Mouse (Mus musculus): ENCODE measurements at regions not wholly inside any gene's neighbourhood (a gene's known extent, or its start where the extent isn't known, plus 50 kb on each side); places are given as distances from the start of the nearest gene placed in this dataset.

DNA sequence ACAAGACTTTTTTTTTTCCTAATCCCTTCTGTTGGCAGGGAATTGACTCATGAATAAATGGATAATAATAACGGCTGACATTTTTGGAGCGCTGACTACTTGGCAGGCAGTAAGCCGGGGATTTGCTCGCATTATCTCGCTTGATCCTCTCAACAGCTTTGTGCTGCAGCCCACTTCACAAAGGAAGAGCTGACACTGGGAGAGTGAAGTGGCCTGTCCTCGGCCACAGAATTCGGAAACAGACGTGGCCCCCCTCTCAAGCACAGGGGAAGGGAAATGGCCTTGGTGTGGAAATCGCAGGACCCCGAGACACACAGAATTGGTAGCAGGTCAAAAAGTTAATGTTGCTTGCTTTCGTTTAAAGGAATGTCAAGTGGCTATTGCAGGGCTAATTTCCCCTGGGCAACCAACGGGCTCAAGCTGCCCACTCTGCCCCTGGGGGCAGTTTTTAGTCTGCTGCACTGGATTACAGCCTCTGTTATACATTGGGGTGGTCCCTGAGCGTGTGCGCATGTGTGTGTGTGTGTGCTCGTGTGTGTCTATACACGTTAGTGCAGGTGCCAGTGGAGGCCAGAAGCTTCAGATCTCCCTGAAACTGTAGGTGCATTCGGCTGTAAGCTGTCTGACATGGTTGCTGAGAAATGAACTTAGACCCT lies 483.1 kb downstream of the Plcl1 start:
- DNase-seq (ENCODE audit: low read depth, low spot score), result no peak

DNA sequence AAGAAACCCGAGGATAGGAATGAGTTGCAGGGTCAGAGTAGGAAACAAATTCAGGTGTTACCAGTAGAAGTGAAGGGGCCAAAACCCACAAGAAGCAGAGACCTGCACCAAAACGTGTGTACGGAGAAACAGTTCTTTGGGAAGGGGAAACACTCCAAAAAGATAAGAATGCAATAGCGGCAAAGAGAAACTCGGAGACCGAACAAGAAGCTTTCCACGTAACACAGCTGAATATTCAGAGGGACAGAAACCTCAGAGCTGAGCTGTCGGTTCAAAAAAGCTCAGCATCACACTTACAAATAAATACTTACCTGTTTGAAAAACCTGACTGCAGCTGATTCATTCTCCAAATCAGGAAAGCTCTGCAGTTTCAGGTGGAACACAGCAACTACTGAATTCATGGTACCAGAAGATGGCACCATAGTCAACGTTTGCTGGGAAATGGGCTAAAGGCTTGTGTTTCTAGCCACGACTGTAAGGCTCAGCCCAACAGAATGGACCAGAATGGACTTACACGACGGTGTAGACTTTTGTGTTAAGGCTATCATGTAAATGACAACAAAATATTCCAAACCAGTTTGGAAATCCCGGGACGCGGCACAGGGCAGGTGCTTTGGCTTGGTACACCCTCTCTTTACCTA lies 484.9 kb downstream of the Plcl1 start:
- DNase-seq (ENCODE audit: low read depth, low spot score), result peak; percentile 61

DNA sequence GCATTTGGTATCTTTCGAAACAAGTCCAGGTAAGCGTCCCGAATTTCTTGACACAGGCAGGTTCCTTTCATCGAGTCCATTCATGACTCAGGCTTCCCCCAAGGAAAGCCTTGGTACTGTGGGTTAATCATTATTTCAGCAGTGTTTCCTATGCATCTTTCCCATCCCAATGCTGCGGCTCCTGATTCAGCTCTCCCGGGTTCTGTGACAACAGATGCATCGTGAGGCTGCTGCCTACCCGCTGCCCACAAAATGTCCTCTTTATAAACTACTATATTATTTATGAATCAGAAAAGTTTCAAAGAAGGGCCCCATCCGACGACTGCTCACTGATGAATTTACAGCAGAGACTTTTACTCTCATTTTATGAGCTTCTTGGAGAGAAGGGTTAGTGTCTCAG lies 486.2 kb downstream of the Plcl1 start:
- no peak for DNase-seq (ENCODE audit: low read depth, low spot score)

DNA sequence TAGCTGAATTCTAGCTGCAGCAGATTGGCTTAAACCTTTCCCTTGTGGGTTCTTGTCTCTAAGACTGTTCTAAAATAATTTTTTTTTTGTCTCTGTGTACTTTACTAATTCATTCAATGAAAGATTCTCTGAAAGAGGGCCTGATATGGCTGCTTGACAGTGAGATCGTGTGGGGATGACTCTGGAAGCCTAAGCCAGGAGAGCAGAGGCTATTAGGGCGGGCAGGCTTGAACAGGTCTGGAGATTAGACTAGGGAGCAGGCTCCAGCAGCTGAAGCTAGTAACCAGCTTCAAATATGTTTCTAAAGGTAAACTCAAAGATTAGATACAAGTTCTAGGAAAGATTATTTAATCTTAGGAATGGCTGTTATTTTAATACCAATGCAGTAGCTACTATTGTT lies 491.9 kb downstream of the Plcl1 start:
- DNase-seq (ENCODE audit: low read depth, low spot score), result no peak

DNA sequence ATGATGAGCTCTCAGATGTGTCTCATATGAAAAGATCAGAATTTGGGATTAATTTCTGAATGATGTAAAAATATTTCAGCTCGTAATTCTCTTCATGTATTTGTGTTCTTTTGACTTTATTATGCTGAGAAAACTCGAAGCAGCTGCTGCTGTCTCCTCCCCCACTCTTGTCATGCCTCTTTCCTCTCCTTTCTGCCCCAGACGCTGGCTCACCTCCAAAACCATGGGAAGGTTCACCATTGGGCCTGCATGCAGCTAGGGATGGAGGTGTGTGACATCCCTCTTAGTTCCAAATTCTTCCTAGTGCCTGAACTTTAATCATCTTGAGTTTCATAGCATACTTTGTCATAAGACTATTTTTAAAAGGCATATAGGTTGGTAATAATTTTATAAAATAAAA lies 492.3 kb downstream of the Plcl1 start:
- DNase-seq (ENCODE audit: low read depth, low spot score), result no peak

DNA sequence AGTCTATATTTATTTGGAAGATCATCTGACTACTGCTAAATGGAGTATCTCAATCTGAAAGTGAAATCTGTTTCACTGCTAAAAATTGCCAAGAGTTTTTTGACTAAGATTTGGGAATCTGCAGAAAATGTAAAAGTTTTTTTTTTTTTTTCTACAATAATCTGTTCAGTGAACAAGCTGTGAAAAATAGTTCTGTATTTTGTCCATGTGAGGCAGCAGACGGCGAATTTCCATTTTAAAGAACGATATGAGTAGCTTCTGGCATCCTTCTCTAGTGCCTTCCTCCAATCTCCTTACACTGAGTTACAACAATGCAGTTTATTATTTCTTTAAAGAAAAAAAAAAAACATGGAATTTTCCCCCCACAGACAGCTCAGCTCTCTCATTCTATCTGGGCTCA lies 494.3 kb downstream of the Plcl1 start:
- no peak for DNase-seq (ENCODE audit: low read depth, low spot score)

DNA sequence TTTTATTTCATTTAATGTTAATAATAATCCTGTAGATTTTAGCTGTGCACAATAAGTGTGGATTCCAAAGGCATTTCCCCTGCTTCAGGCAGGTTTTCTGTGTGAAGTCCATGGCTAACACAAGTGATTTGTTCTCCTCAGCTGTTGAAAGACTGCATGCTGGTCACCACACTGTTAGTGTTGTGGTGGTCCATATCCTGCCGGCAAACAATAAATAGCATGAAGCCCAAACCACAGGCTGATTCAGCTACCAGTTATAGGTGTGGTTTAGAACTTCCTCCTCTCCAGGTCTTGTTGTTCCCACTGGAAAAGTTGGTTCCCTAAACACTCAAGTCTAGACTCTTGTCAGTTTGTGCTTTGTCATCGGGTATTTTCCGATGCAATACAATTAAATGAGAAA lies 497.5 kb downstream of the Plcl1 start:
- DNase-seq (ENCODE audit: low read depth, low spot score), result no peak

DNA sequence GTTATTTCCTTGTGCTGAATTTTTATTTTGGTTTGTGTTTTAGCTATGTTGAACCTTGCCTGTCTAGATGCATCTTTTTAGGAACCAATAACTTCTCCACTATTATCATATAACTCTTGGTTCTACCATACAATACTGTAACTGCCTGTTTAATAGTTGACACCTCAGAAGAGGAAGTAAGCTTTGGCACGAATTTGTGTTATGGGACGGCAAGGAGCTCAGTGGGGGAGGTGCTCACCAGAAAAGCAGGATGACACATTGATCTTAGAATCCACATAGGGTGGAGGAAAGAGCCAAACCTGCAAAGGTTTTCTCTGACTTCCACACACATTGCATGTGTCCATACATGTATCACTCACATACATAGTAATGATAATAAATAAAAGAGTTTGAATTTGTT lies 498.9 kb downstream of the Plcl1 start:
- no peak for DNase-seq (ENCODE audit: low read depth, low spot score)

DNA sequence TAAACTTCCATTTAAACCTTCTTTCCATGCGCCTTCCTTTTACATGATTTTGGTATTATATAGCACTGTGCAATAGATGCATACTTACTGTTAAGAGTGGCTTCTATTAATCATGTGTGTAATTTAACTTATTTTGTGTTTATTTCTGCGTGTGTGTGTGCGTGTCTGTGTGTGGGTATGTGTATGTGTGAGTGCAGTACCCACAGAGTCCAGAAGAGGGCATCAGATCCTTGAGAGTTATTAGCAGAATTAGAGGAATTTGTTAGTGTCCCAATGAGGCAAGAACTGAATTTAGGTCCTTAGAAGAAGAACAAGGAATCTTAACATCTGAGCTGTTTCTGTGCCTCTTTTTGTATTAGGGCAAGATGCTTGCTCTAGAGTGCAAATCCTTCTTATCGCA lies 499.5 kb downstream of the Plcl1 start:
- peak; percentile 51 for DNase-seq (ENCODE audit: low read depth, low spot score)

DNA sequence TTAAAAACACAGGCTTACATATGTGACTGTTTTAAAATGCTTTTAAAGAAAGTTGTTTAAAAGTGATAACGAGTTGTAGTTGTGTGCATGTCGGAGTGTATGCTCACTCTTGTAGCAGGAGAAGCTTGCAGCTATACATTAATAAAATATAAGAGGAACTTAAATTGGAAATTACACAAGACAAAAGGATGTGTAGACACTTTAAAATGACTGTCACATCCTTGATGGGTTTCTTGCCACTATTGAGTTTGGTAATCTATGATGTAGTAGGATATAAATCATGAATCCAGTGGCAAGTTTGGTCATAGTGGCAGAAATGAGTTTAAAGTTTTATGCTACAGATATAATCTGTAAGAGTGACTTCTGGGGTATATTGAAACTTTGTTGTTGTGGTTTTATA lies 504.3 kb downstream of the Plcl1 start:
- DNase-seq (ENCODE audit: low read depth, low spot score), result no peak

DNA sequence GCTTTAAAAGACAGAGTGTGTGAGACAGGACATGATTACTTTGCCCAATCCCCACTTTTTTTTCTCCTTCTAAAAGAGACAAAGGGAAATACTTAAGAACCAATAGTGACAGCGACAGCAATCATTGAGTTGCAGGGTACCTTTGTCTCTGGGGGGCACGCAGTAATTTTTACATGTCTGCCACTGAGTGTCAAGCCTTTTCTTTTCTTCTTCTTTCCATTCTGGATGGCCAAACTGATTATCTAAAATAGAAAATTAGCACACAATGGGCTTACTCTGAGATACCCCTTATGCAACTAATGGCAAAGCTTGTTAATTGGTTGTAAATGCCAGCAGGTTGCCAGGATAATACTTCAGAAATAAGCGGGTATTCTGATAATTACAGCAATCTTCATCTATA lies 508.6 kb downstream of the Plcl1 start:
- no peak for DNase-seq (ENCODE audit: low read depth, low spot score)

DNA sequence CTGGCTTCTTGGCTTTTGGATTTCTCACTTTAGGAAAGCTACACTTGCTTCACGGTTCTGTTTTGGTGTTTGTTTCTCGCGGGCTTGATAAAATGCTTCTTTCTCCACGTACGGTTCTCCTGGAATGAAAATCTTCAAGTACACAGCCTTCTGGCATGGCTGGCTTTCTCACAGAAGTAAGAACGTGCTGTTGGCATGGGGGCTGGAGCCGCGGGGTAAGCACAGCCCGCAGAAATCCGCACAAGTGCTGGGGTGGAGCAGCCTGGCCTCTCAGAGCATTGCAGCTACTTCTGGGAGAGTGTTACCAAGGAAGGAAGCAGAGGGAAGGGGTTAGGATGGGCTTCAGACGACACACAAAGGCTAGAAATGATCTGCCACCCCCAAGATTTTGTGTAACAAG lies 510.2 kb downstream of the Plcl1 start:
- DNase-seq (ENCODE audit: low read depth, low spot score), result no peak

DNA sequence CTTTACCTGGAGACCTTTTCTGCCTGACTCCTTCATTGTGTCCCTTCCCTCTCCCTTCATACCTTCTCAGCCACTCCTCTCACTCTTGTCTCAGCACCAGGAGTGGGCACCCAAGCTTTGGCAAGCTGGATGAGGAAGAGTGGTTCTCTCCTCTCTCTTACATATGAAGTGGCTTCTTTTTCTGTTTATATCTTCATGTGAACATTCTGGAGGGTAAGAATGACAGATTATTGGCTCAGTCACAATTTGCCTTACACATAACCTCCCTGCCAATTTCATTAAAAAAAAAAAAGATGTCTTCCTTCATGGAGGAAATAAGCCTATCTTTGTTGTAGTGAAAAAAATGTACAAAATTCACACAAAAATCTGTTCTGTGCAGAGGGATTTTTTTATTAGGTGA lies 513.8 kb downstream of the Plcl1 start:
- no peak for DNase-seq (ENCODE audit: low read depth, low spot score)

DNA sequence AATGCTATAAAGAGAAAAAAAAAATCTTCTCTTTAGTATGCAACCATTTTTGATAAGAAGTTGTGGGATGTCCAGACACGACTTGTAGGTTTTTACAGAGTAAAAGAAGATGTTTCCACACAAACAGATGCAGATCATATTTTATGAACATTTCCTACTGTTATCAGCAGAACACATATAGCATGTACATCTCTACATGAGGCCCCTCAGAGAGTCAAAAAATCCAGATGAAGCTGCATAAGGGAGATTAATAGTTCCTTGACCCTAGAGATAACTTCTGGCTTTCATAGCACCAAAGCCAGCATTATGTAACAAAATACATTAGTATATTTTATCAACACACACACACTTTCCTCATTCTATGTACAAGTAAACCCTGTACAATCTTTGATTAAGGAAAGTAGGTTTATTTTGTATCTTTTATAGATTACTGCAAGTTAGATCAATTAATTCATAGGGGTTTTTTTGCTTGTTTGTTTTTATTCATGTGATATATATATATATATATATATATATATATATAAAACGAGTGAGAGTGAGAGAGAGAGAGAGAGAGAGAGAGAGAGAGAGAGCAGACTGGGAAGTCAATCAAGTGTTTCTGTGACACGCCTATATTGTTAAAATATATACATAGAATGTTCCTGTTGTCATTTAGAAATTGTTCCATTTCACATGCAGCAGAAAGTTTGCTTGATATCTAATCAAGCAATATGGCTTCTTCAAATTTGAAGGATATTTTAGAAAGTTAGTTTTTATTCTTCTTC lies 541.2 kb downstream of the Plcl1 start:
- no peak for DNase-seq (ENCODE audit: low read depth, low spot score)

DNA sequence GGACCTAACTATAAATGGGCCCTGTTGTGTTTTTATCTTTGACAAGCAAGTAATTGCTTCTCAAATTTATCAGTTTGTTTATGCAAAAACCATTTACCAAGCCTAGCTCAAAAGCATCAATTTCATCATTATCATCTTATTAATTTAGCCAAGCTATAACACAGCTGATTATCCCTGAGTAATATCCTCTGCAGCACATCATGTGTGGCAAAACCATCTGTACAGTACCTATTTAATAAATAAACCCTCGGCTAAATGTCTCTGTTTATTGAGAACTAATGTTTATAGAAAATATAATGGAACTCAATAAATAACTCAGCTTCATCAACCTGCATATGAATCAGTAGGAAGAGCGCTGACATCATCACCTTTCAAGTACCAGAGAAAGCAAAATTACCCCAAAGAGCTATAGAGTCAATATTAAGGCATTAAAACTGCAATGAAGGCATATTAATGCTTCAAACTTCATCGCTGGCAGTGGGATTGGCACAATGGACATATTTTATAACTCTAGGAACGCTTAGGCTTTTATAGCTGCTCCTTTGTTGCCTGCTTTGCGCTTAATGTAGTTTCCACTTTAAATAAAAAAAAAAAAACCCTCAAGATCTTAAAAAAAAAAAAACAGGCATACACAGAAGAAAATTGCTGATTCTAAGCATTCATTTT lies 542.0 kb downstream of the Plcl1 start:
- DNase-seq (ENCODE audit: low read depth, low spot score), result no peak

DNA sequence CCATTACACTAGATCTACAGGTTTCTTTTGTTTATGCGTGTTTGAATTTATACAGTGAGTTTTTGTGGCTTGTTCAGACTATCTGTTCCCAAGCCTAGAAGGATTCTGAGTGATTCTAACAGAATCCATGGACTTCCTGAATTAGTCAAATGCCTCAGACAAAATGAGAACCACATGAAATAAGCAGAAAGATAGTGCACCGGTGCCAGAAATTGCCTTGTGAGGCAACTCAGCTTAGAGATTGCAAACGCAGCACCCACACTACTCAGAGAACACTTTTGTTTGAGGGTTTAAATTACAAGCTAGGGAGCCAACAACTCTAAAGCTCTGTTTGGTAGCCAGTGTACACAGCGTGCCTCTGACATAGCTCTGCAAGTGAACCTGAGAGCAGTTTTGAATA lies 543.9 kb downstream of the Plcl1 start:
- no peak for DNase-seq (ENCODE audit: low read depth, low spot score)

DNA sequence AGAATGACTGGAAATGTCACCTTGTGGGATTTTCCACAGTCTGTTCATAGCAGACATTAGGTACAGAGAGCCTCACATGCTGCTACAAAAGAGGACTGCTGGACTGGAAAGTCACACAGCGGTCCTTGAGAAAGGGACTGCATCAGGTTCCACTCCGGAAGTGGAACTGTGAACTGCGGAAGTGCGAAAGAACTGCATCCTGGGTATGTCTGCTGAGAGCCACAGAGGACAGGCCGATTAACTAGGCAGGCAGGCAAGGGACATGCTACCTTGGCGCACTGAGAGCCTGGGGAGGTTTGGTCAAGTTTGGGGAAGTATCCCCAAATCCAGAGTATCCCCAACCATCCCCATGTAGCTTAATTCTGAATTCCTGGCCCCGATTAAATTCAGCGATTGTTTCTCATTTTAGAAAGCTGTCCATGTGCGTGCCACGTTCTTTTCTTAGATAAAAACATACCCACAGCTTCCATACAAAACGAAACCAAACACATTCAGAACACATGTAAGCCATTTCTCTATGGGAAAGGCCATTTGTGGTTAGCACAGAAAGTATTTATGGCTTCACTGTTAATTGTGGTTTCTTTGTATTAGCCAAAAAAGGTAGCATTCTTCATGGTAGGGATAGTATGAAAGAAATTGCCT lies 552.2 kb downstream of the Plcl1 start:
- no peak for DNase-seq (ENCODE audit: low read depth, low spot score)

DNA sequence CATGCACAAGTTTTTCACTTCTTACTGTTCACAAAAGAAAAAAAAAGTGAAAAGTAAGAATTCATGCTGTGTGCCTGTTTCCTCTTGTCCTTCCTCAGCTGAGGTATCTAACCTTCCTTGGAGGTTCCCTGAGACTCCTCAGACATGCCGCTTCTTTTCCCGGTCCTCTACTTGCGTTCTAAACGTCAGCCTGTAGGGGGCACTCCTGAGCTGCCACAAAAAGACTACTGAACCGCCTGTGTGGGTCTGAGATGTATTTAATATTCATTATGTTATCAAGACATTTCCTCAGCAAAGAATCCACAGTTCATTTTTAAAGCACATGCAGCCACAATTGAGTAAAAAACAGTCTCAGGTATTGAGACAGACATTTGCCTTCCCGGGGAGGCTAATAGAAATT lies 554.6 kb downstream of the Plcl1 start:
- peak; percentile 64 for DNase-seq (ENCODE audit: low read depth, low spot score)

DNA sequence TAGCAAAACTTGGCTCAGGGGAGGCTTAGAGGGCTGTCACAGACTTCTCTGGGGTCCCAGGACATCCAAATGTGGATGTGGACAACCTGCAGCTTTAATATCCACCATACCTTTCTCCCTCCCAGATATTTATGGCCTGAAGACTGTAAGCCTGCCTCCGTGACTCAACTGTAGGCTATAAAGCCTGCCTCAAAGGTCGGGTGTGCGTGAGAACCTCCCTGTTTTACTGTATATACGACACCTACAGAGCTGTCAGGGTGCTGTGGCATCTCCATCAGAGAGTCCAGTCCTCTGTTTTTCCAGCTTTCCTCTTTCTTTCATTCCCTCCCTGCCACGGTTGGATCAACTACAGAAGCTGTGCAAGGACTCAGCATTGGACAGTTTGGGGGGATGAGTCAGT lies 558.1 kb downstream of the Plcl1 start:
- no peak for DNase-seq (ENCODE audit: low read depth, low spot score)

DNA sequence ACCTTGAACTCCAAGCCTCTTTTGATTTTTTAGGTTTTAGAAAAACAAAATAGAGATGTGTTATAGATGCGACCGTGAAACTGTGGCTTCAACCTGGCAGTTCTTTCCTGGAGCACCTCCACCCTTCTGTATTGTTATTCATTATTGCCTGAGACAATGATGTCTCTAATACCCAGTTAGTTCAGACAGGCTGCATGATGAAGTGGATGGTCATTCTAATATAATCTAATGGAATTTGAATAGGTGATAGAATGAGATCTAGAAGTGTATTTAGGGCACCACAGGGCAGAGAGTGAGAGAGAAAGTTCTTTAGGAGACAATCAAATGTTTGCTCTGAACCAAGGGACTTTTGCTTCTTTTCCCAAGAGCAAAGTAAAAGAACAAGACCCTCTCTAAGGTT lies 560.6 kb downstream of the Plcl1 start:
- DNase-seq (ENCODE audit: low read depth, low spot score), result peak; percentile 66

DNA sequence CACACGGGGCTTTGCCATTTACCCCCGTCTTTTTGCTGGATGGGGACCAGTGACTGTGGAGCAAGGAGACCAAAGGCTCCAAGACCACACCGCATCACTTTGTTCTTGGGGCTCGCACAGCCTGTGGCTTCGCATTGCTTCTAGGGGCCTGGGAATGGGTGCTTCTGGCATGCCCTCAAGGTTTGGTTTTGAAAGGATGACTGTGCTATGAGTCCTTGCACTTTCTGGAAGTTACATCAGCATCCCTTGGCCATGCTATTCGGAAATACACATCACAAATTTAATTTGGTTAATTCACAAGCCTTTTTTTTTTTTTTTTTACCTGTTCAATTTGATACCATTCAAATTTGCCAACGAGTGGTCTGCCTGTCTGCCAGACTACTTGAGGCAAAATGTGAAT lies 562.1 kb downstream of the Plcl1 start:
- DNase-seq (ENCODE audit: low read depth, low spot score), result no peak

DNA sequence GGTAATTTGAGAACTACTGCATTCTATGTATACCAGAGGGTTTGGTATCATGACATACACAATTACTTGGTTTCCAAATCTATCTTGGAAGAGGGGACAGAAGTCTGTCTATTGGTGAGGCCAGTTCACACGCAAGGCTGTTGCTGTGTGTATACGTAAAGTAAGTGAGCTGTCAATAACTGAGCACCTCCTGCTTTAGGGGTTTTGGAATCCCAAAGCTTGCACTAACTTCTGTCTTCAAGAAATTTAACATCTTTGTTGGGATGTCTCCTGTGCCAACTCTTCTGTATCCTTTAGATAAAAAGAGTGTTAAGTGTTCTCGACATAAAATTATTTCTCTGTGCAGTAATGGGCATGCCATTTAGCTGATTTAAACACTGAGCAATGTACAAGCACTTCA lies 572.1 kb downstream of the Plcl1 start:
- no peak for DNase-seq (ENCODE audit: low read depth, low spot score)

Data from ES-CJ7 (cell line).